Mouse (Mus musculus) midbrain, embryonic 11.5 days (tissue): ENCODE results near the gene Tsga10ip. TPM values are rescaled to one million over a fixed set of nuclear protein-coding genes. Genes with fewer than 3 reads are reported as not detected.

Source experiments
- ATAC-seq: fragments of 200-750 bp; cut with Nextera tagmentation; 2 replicates; pipeline ENCODE4 v1.8.0; 2017; ENCODE audit warnings: moderate TSS enrichment, moderate library complexity; ENCODE audit not compliant: low FRiP score
- DNase-seq: peaks from one replicate; pipeline ENCODE4 v3.0.0; 2015; ENCODE audit warnings: low spot score; ENCODE audit errors: missing footprints
- H3K27ac ChIP-seq: fragments of 300-500 bp; sonication (generic); 2 replicates; pipeline ENCODE4 v1.5.1; 2014; ENCODE audit warnings: low read depth, low read length
- H3K27me3 ChIP-seq: fragments of 300-500 bp; sonication (generic); 2 replicates; pipeline ENCODE4 v1.6.1; 2014; ENCODE audit warnings: mild to moderate bottlenecking, low read length, moderate library complexity, mixed read lengths; ENCODE audit not compliant: control insufficient read depth, insufficient read depth
- H3K36me3 ChIP-seq: fragments of 300-500 bp; sonication (generic); 2 replicates; pipeline ENCODE4 v1.6.1; 2014; ENCODE audit warnings: mild to moderate bottlenecking, low read length, moderate library complexity, mixed read lengths; ENCODE audit not compliant: control insufficient read depth, insufficient read depth
- H3K4me1 ChIP-seq: fragments of 300-500 bp; sonication (generic); 2 replicates; pipeline ENCODE4 v1.6.1; 2014; ENCODE audit warnings: low read length; ENCODE audit not compliant: control insufficient read depth, insufficient read depth
- H3K4me2 ChIP-seq: fragments of 300-500 bp; sonication (generic); 2 replicates; pipeline ENCODE4 v1.6.1; 2014; ENCODE audit warnings: mild to moderate bottlenecking, moderate library complexity
- H3K4me3 ChIP-seq: fragments of 300-500 bp; sonication (generic); 2 replicates; pipeline ENCODE4 v1.5.1; 2014; ENCODE audit warnings: low read depth, low read length
- H3K9ac ChIP-seq: fragments of 300-500 bp; sonication (generic); 2 replicates; pipeline ENCODE4 v1.6.1; 2014; ENCODE audit warnings: low read length
- H3K9me3 ChIP-seq: fragments of 300-500 bp; sonication (generic); 2 replicates; pipeline ENCODE4 v1.6.1; 2016; ENCODE audit warnings: low read length; ENCODE audit not compliant: control insufficient read depth
- WGBS: fragments of 180-500 bp; shearing (Covaris S2); extraction: QIAGEN DNeasy Blood & Tissue Kit; methylation state at CpG from one replicate; pipeline ENCODE4 v1.1.7; 2014; 5-methylcytosine and 5-hydroxymethylcytosine counted together
- polyA plus RNA-seq: library from polyadenylated mRNA; unstranded; fragments of >200 nt; fragmentation: Nextera tagmentation; extraction: Ambion mirVana; gene quantifications from 2 replicates; pipeline ENCODE4 v1.2.1, GENCODE M21; 2014

Gene Tsga10ip
- polyA plus RNA-seq, 1 experiment from 2014 or later: not detected

DNA sequence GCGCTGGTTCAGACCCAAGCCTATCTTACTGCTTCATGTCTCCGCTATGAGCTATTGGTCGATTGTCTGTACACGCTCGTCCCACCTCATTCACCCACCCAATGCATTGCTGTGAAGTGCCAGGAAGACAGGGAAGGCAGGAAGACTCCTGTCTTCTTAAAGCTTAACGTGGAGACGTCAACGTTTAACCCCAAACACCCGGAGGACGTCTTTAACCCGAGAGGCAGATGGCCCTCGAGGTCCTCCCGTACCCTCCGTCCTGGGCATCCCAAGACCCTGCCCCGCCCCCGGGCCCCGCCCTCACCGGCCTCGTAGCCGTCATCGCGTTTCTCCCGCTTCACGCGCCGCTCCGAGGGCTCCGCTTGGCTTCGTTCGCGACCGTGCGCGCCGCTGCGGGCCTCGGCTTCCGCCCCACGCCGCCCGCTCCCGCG, 14.3 kb downstream of the Tsga10ip start:
- DNase-seq (peak; percentile 89), ATAC-seq (peak; percentile 60)
- Histone ChIP-seq H3K9me3 (no peaks in the 10 kb centered on the region), H3K36me3 (peaks cover 19% of the 10 kb centered on the region), H3K27me3 (no peaks in the 10 kb centered on the region), H3K27ac (peak overlapping the region; percentile 57), H3K4me1 (peaks cover 24% of the 10 kb centered on the region), H3K4me2 (peak overlapping the region; percentile 97), H3K4me3 (peak overlapping the region; percentile 100), H3K9ac (peak overlapping the region; percentile 87)
- under 1% methylated on average over 43 of the region's 43 CpGs for WGBS

DNA sequence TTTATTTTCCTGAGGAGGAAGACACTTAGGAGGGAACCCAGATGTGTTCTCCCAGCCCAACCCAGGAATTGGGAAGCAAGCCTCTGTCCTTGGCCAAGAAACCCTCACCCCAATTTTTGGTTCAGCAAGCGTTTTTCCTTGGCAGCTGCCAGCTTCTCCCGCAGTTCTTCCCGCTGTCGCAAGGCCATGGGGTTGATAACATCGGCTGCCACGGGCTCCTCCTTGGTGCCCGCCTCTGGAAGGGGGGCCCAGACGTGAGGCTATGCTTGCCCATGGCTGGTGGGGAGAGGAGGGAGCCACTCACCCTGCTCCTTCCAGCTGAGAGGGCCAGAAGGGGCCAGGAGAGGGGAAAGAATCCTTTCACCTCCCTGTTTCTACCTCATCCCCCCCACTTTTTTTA, 17.6 kb downstream of the Tsga10ip start:
- Histone ChIP-seq H3K4me1 (peaks cover 18% of the 10 kb centered on the region), H3K27me3 (no peaks in the 10 kb centered on the region), H3K36me3 (peaks cover 45% of the 10 kb centered on the region), H3K4me2 (no peak overlapping the region), H3K9me3 (no peaks in the 10 kb centered on the region), H3K4me3 (no peak overlapping the region), H3K9ac (no peak overlapping the region), H3K27ac (no peak overlapping the region)
- 95% methylated on average over 8 of the region's 8 CpGs for WGBS
- ATAC-seq (no peak), DNase-seq (no peak)

DNA sequence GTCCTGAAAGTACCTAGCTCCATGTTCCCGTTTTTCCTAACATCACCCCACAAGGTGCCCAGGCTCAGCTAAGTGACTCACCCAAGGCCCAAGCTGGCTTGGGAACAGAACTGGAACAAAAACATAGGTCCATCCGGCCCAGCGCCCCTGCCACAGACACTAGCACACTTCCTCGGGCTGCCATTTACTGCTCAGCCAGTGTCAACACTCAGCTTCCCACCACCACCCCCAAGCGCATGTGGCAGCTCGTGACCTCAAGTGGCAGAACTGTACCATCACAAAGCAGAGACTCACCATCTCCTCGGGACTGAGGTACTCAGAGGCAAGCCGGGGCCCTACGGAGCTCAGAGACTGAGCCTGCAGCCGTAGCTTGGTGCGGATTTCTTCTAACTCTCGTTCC, 19.0 kb downstream of the Tsga10ip start:
- Histone ChIP-seq H3K4me2 (no peak overlapping the region), H3K27ac (no peak overlapping the region), H3K4me3 (no peak overlapping the region), H3K36me3 (peaks cover 55% of the 10 kb centered on the region), H3K27me3 (no peaks in the 10 kb centered on the region), H3K4me1 (peaks cover 13% of the 10 kb centered on the region), H3K9ac (no peak overlapping the region), H3K9me3 (no peaks in the 10 kb centered on the region)
- ATAC-seq: no peak
- no peak for DNase-seq
- 94% methylated on average over 12 of the region's 12 CpGs for WGBS

DNA sequence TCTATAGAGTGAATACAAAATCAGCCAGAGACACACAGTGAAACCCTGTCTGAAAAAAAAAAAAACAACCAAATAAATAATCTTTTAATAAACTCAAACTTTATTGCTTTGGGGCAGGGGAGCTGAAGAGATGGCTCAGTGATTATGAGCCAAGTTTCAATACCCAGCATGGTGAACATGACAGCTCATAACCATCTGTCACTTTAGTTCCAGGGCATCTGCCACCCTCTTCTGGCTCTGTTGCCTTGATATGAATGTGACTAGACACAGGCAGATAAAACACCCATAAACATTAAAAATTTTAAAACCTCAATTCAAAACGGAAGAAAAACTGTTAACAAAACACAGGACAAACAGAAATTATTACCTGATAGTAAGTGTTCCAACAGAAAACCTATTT, 24.9 kb downstream of the Tsga10ip start:
- H3K36me3 ChIP-seq: peaks cover 41% of the 10 kb centered on the region
- no peaks in the 10 kb centered on the region for H3K4me1 ChIP-seq
- no peak overlapping the region for H3K9ac ChIP-seq
- H3K27me3 ChIP-seq: no peaks in the 10 kb centered on the region
- no peaks in the 10 kb centered on the region for H3K9me3 ChIP-seq
- H3K4me3 ChIP-seq: no peak overlapping the region
- no peak overlapping the region for H3K4me2 ChIP-seq
- 88% methylated on average over 1 of the region's 1 CpGs for WGBS
- no peak overlapping the region for H3K27ac ChIP-seq
- ATAC-seq (no peak), DNase-seq (no peak)

DNA sequence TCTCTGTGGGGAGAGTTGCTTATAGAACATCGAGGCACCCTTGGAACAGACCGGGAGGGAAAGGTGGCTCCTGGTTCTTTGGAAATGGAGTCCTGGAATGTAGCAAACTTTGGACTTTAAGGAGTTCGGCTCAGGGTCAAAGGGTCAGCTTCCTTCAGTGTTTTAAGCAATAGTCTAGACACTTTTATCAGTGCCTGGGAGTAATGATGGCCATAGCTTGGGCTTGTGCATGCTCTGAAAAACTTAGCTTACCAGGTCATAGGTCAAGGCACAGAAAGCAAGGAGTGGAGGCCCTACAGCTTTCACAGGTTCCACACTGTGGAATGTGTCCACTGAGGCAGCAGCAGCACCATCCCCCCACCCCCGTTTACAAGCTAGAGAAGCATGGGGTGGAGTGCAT, 27.6 kb downstream of the Tsga10ip start:
- Histone ChIP-seq H3K4me3 (no peak overlapping the region), H3K4me2 (no peak overlapping the region), H3K36me3 (peaks cover 34% of the 10 kb centered on the region), H3K9ac (no peak overlapping the region), H3K4me1 (no peaks in the 10 kb centered on the region), H3K27ac (no peak overlapping the region), H3K9me3 (no peaks in the 10 kb centered on the region), H3K27me3 (no peaks in the 10 kb centered on the region)
- 84% methylated on average over 4 of the region's 4 CpGs for WGBS
- no peak for ATAC-seq
- DNase-seq: no peak

DNA sequence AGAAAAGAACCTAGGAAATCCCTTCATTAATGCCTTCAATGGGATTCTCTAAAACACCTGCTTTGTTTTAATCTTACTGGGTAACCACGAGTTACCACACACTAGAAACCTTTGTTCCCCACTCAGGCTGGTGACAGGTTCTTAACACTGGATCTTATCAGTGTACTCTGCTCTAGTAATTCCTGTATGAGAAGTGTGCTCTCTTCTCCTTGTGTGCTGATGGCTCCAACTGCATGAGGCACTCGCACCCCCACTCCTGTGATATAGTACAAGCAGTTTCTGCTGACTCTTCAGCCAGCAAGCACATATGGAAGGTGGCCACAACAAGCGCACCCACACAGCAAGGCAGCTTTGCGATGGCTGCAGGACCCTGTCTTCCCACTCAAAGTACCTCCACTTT, 28.1 kb downstream of the Tsga10ip start:
- 84% methylated on average over 4 of the region's 4 CpGs for WGBS
- ATAC-seq: no peak
- DNase-seq: no peak
- Histone ChIP-seq H3K4me2 (no peak overlapping the region), H3K4me3 (no peak overlapping the region), H3K4me1 (no peaks in the 10 kb centered on the region), H3K27me3 (no peaks in the 10 kb centered on the region), H3K9ac (no peak overlapping the region), H3K36me3 (peaks cover 28% of the 10 kb centered on the region), H3K27ac (no peak overlapping the region), H3K9me3 (no peaks in the 10 kb centered on the region)

DNA sequence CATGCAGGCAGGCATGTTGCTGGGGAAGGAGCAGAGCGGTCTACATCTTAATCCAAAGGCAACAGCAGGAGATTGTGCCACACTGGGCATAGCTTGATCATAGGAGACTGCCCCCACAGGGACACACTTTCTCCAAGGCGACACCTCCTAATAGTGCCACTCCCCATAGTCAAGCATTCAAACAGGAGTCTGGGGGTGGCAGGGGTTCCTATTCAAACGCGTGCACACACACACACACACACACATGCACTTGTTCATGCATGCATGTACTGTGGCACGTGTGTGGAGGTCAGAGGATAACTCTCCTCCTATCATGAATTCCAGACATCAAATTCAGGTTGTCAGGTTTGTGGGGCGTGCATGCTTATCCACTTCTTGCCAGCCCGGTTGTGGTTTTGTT, 29.6 kb downstream of the Tsga10ip start:
- Histone ChIP-seq H3K4me2 (no peak overlapping the region), H3K27ac (no peak overlapping the region), H3K9me3 (no peaks in the 10 kb centered on the region), H3K9ac (no peak overlapping the region), H3K36me3 (peaks cover 28% of the 10 kb centered on the region), H3K27me3 (no peaks in the 10 kb centered on the region), H3K4me3 (no peak overlapping the region), H3K4me1 (peaks cover 7% of the 10 kb centered on the region)
- 94% methylated on average over 7 of the region's 7 CpGs for WGBS
- no peak for DNase-seq
- ATAC-seq: no peak

DNA sequence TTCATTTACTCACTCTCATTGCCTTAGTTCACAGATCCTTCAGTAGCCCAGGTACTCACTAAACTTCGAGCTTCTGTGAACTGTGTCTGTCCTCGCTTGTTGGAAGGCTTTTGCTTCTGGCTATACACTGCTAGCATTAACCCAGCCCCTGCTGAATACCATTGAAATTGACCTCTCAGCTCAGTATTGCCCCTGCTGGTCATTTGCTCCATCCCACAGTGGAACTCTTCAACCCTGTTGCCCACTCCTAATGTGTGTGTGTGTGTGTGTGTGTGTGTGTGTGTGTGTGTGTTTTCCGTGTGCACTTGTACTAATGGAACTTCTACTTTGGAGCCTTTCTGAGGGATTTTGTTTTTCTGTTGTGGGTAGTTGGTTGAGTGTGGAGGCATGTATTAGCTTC, 31.4 kb downstream of the Tsga10ip start:
- DNase-seq (no peak), ATAC-seq (no peak)
- H3K4me3 ChIP-seq: no peak overlapping the region
- H3K4me1 ChIP-seq: peaks cover 9% of the 10 kb centered on the region
- H3K4me2 ChIP-seq: no peak overlapping the region
- H3K9ac ChIP-seq: no peak overlapping the region
- no peak overlapping the region for H3K27ac ChIP-seq
- no peaks in the 10 kb centered on the region for H3K27me3 ChIP-seq
- WGBS: 91% methylated on average over 3 of the region's 3 CpGs
- peaks cover 26% of the 10 kb centered on the region for H3K36me3 ChIP-seq
- no peaks in the 10 kb centered on the region for H3K9me3 ChIP-seq

DNA sequence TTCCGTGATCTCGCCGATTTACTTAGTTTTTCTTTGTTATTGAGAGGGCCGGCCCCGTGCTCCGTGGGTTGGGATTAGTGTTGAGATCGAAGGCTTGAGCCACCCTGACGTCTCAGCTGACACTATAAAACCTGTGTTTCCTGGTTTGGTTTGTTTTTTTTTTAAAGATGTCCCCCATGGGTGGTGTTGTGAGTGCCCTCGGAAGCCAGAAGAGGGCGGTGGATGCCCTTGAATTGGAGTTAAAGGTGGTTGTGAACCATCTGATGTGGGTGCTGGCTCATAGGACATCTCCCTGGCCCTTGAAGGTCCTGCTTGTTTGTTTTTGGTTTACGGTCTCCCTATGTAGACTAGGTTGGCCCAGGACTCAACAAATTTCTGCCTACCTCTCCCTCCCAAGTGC, 34.9 kb downstream of the Tsga10ip start:
- Histone ChIP-seq H3K4me2 (peak overlapping the region; percentile 86), H3K4me3 (peak overlapping the region; percentile 93), H3K9ac (peak overlapping the region; percentile 76), H3K36me3 (peaks cover 29% of the 10 kb centered on the region), H3K27me3 (no peaks in the 10 kb centered on the region), H3K4me1 (peaks cover 15% of the 10 kb centered on the region), H3K9me3 (no peaks in the 10 kb centered on the region), H3K27ac (peak overlapping the region; percentile 69; the same call in 1 of the 2 replicates)
- no peak for DNase-seq
- 12% methylated on average over 11 of the region's 11 CpGs for WGBS
- ATAC-seq: no peak

DNA sequence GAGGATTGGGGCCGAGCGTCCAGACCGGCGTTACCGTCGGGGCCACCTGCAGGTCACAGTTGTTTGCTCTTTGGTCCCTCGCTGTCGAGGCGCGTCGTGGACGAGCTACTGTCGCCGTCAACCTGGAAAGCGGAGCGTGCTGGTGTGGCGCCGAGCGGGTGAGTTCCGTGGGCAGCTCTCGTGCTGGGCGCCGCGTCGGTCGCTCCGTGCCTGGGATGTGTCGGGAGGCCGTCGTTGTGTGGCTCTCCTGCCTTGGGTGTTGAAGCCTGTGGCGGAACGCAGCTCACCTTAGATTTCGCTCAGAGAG, 35.3 kb downstream of the Tsga10ip start, which contains the start of gene Banf1:
Gene Banf1, minus strand, starts transcription at position 116 of the 307 bp plus-strand sequence.
- peak within 1 kb of the TSS; percentile 69 for H3K27ac ChIP-seq
- no peak for DNase-seq
- under 1% methylated on average over 33 of the region's 33 CpGs for WGBS
- ATAC-seq: no peak
- H3K4me1 ChIP-seq: peaks cover 15% of the 10 kb centered on the region
- no peaks in the 10 kb centered on the region for H3K27me3 ChIP-seq
- peaks cover 26% of the 10 kb centered on the region for H3K36me3 ChIP-seq
- H3K4me2 ChIP-seq: peak within 1 kb of the TSS; percentile 86
- H3K9ac ChIP-seq: peak within 1 kb of the TSS; percentile 76
- H3K4me3 ChIP-seq: peak within 1 kb of the TSS; percentile 93
- no peaks in the 10 kb centered on the region for H3K9me3 ChIP-seq
